ENCODE assay signal across 8 mouse cellular contexts in genomic region chr3:80913111-80913778, GRCm38 (mm10). TPM values are rescaled to one million over a fixed set of nuclear protein-coding genes. Genes with fewer than 3 reads are reported as not detected.
A peak's percentile ranks its signal among the peaks of the same experiment; 100 is the strongest.
DNase-seq lines count a peak whose midpoint lies in the region; ATAC-seq and TF ChIP-seq lines count a peak whose summit lies in the region.

Glrb (minus strand) TSS chr3:80913660.

- no peak within 1 kb of the TSS for H3K27ac ChIP-seq in lung, embryonic 16.5 days (ENCODE audit: low read length)
- H3K27ac ChIP-seq in kidney, postnatal 0 days = no peak within 1 kb of the TSS
- H3K27ac ChIP-seq in liver, embryonic 13.5 days = no peak within 1 kb of the TSS

- peak within 1 kb of the TSS; percentile 98 for H3K4me2 ChIP-seq in lung, embryonic 16.5 days (ENCODE audit: low read depth, low read length)
- peak within 1 kb of the TSS; percentile 99 for H3K4me2 ChIP-seq in kidney, postnatal 0 days (ENCODE audit: low read length)
- H3K4me2 ChIP-seq in liver, embryonic 13.5 days = peak within 1 kb of the TSS; percentile 68

- no peak for DNase-seq in lung, postnatal 36 days
- DNase-seq in cerebellum, adult 9-10 months = peak; percentile 70
- peak in 1 of 2 experiments; percentile 68 for DNase-seq in frontal cortex, adult 2 months (ENCODE audit: extremely low spot score in 1 of 2, low spot score in 1 of 2)
- peak; percentile 47 for DNase-seq in kidney, postnatal 0 days (ENCODE audit: low spot score)
- DNase-seq in liver, embryonic 13.5 days = no peak
- DNase-seq in retina, postnatal 7 days (ENCODE audit: low read depth, low spot score) = peak; percentile 44

- H3K4me1 ChIP-seq in lung, embryonic 16.5 days (replicated peaks; ENCODE audit: control insufficient read depth, insufficient read depth, low read length) = no peaks in the 10 kb centered on the region
- no peaks in the 10 kb centered on the region; the same call in 1 of the 2 replicates for H3K4me1 ChIP-seq in kidney, postnatal 0 days (replicated peaks; ENCODE audit: insufficient read depth, low read length)
- no peaks in the 10 kb centered on the region for H3K4me1 ChIP-seq in liver, embryonic 13.5 days (replicated peaks)

- H3K36me3 ChIP-seq in lung, embryonic 16.5 days (ENCODE audit: control insufficient read depth, insufficient read depth, low read length) = no peaks in the 10 kb centered on the region
- no peaks in the 10 kb centered on the region for H3K36me3 ChIP-seq in kidney, postnatal 0 days (ENCODE audit: insufficient read depth, low read length)
- H3K36me3 ChIP-seq in liver, embryonic 13.5 days = no peaks in the 10 kb centered on the region

- ATAC-seq in lung, embryonic 16.5 days (ENCODE audit: low read depth) = peak; percentile 85
- peak; percentile 84 for ATAC-seq in kidney, postnatal 0 days (replicated peaks; ENCODE audit: low FRiP score, low read depth)
- no peak for ATAC-seq in liver, embryonic 13.5 days (ENCODE audit: low read depth)
- no peak for ATAC-seq in activated CD4-positive, CD25-positive, alpha-beta regulatory T cell, adult 4 months

- no peaks in the 10 kb centered on the region for H3K9me3 ChIP-seq in lung, embryonic 16.5 days (ENCODE audit: control insufficient read depth, low read length)
- no peaks in the 10 kb centered on the region for H3K9me3 ChIP-seq in kidney, postnatal 0 days (replicated peaks; ENCODE audit: low read length)
- H3K9me3 ChIP-seq in liver, embryonic 13.5 days (replicated peaks) = no peaks in the 10 kb centered on the region

- WGBS in lung, embryonic 16.5 days = under 1% methylated on average over 56 of the region's 76 CpGs
- under 1% methylated on average over 58 of the region's 76 CpGs for WGBS in kidney, postnatal 0 days
- under 1% methylated on average over 58 of the region's 76 CpGs for WGBS in liver, embryonic 13.5 days (ENCODE audit: insufficient replicate concordance)

- peaks cover 10% of the 10 kb centered on the region; the same call in 1 of the 2 replicates for H3K27me3 ChIP-seq in lung, embryonic 16.5 days (ENCODE audit: control insufficient read depth, insufficient read depth, low read depth, low read length)
- H3K27me3 ChIP-seq in kidney, postnatal 0 days (ENCODE audit: insufficient read depth, low read length) = no peaks in the 10 kb centered on the region
- H3K27me3 ChIP-seq in liver, embryonic 13.5 days = peaks cover 22% of the 10 kb centered on the region

- no peak for TF ChIP-seq CTCF in kidney, postnatal 0 days (IDR thresholded peaks at IDR 0.05; ENCODE audit: low read depth)

- peak within 1 kb of the TSS; percentile 72 for H3K9ac ChIP-seq in lung, embryonic 16.5 days (ENCODE audit: low read length)
- peak within 1 kb of the TSS; percentile 63 for H3K9ac ChIP-seq in kidney, postnatal 0 days (ENCODE audit: low read depth, low read length)
- no peak within 1 kb of the TSS for H3K9ac ChIP-seq in liver, embryonic 13.5 days

- peak within 1 kb of the TSS; percentile 70 for H3K4me3 ChIP-seq in lung, embryonic 16.5 days (ENCODE audit: low read length)
- peak within 1 kb of the TSS; percentile 65 for H3K4me3 ChIP-seq in kidney, postnatal 0 days (replicated peaks; ENCODE audit: low read depth, low read length)
- peak within 1 kb of the TSS; percentile 52 for H3K4me3 ChIP-seq in liver, embryonic 13.5 days (replicated peaks)

RNA-seq across cellular contexts. Expression of gene Glrb, which starts in this region (rescaled TPM):
- 3.0 and 3.1 TPM in 2 replicates for polyA plus RNA-seq in lung, embryonic 16.5 days (2015; fragmentation: Nextera tagmentation; extraction: Ambion mirVana)
- 121 and 128 TPM in 2 replicates for polyA plus RNA-seq in frontal cortex, adult 2 months (2012; rRNA removed)
- 5.4 and 5.6 TPM in 2 replicates for polyA plus RNA-seq in kidney, postnatal 0 days (2015; fragmentation: Nextera tagmentation; extraction: Ambion mirVana)
- polyA plus RNA-seq in liver, embryonic 13.5 days (2015; fragmentation: Nextera tagmentation; extraction: Ambion mirVana) = 0.31 and 0.66 TPM in 2 replicates
- not detected for polyA plus RNA-seq in activated CD4-positive, CD25-positive, alpha-beta regulatory T cell, adult 4 months (2017; shearing (Covaris generic))

Comparison
In these comparisons a context has a peak if more than half of its experiments do, and no peak if none do; other contexts are left out.
1. RNA of gene Glrb (polyA plus RNA-seq): 121 to 128 TPM in frontal cortex, adult 2 months; 5.4 to 5.6 TPM in kidney, postnatal 0 days, 3.0 to 3.1 TPM in lung, embryonic 16.5 days, 0.31 to 0.66 TPM in liver, embryonic 13.5 days and not detected in activated CD4-positive, CD25-positive, alpha-beta regulatory T cell, adult 4 months; every median in the first group is over 10 times any median in the second.
2. ATAC-seq: peak in lung, embryonic 16.5 days (single experiment) and kidney, postnatal 0 days (single experiment); none in liver, embryonic 13.5 days (single experiment) and activated CD4-positive, CD25-positive, alpha-beta regulatory T cell, adult 4 months (single experiment).
3. DNase-seq: peak in cerebellum, adult 9-10 months (single experiment), kidney, postnatal 0 days (single experiment) and retina, postnatal 7 days (single experiment); none in lung, postnatal 36 days (single experiment) and liver, embryonic 13.5 days (single experiment).
4. Peak in every context shown above with its lines, with median percentiles within 50 percentile points of each other: H3K4me2 ChIP-seq and H3K4me3 ChIP-seq.